17 mouse cellular contexts compared by ENCODE assay signal in the genomic region with DNA sequence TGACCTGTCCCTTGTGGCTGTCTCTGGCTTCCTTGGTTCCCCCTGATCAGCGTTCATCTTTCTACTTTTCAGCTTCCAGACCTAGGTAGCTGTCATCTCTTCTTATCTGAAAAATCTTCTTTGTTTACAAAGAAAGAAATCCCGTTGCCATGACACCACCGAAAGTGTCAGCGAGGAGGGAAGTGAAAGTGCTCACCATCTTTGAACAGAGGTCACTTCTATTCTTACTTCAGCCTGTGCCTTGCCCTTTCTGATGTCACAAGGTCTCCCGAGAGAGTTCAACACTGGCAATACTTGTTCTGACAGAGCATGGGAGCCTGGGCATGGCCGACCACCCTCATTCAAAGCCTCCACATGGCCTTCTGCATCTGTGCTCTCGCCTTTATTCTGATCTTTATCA. TPM values are rescaled to one million over a fixed set of nuclear protein-coding genes. Genes with fewer than 3 reads are reported as not detected.
A peak's percentile ranks its signal among the peaks of the same experiment; 100 is the strongest.
DNase-seq lines count a peak whose midpoint lies in the region; ATAC-seq lines count a peak whose summit lies in the region.
"Had no signal": no experiment of that assay in that cellular context is flagged by ENCODE, and none has a peak within 500 bp of the region (broad histone marks: within the 10 kb centered on the region; RNA-seq: fewer than 3 reads in every experiment).

No protein-coding gene starts in this region.

- peak; percentile 88 for ATAC-seq in inflammation-experienced regulatory T-cells, adult 6 months
- ATAC-seq in heart, embryonic 12.5 days (ENCODE audit: insufficient number of reproducible peaks, low FRiP score) = no peak
- ATAC-seq: forebrain, embryonic 16.5 days; Patski had no signal

- no peak overlapping the region for H3K4me2 ChIP-seq in heart, embryonic 12.5 days
- H3K4me2 ChIP-seq: hindbrain, embryonic 15.5 days; kidney, embryonic 15.5 days; limb, embryonic 12.5 days had no signal

- H3K9ac ChIP-seq in heart, embryonic 12.5 days = no peak overlapping the region
- H3K9ac ChIP-seq: hindbrain, embryonic 15.5 days; kidney, embryonic 15.5 days; limb, embryonic 12.5 days had no signal

- H3K4me1 ChIP-seq in hindbrain, embryonic 10.5 days (replicated peaks) = no peaks in the 10 kb centered on the region; the same call in 1 of the 2 replicates
- H3K4me1 ChIP-seq in heart, embryonic 12.5 days (replicated peaks) = 0 out of 2 replicates have a peak, but pooled peaks cover 2% of the 10 kb centered on the region
- H3K4me1 ChIP-seq: hindbrain, embryonic 15.5 days; kidney, embryonic 15.5 days; limb, embryonic 12.5 days had no signal

- no peaks in the 10 kb centered on the region for H3K36me3 ChIP-seq in hindbrain, embryonic 10.5 days
- no peaks in the 10 kb centered on the region for H3K36me3 ChIP-seq in heart, embryonic 12.5 days
- H3K36me3 ChIP-seq: hindbrain, embryonic 15.5 days; kidney, embryonic 15.5 days; limb, embryonic 12.5 days had no signal

- 64% methylated on average over 7 of the region's 7 CpGs for WGBS in hindbrain, embryonic 10.5 days
- WGBS in heart, embryonic 12.5 days = 67% methylated on average over 7 of the region's 7 CpGs

- H3K4me3 ChIP-seq in hindbrain, embryonic 10.5 days = no peak overlapping the region
- no peak overlapping the region for H3K4me3 ChIP-seq in heart, embryonic 12.5 days
- H3K4me3 ChIP-seq: hindbrain, embryonic 15.5 days; kidney, embryonic 15.5 days; limb, embryonic 12.5 days had no signal

- no peak overlapping the region for H3K27ac ChIP-seq in hindbrain, embryonic 10.5 days
- no peak overlapping the region for H3K27ac ChIP-seq in heart, embryonic 12.5 days (ENCODE audit: poor library complexity, severe bottlenecking)
- H3K27ac ChIP-seq: hindbrain, embryonic 15.5 days; kidney, embryonic 15.5 days; limb, embryonic 12.5 days had no signal

- no peaks in the 10 kb centered on the region for H3K27me3 ChIP-seq in hindbrain, embryonic 10.5 days (ENCODE audit: insufficient read depth, poor library complexity, severe bottlenecking)
- H3K27me3 ChIP-seq in heart, embryonic 12.5 days (replicated peaks) = no peaks in the 10 kb centered on the region
- H3K27me3 ChIP-seq: hindbrain, embryonic 15.5 days; kidney, embryonic 15.5 days; limb, embryonic 12.5 days; Patski had no signal

- no peaks in the 10 kb centered on the region for H3K9me3 ChIP-seq in hindbrain, embryonic 10.5 days
- no peaks in the 10 kb centered on the region for H3K9me3 ChIP-seq in heart, embryonic 12.5 days (replicated peaks)
- H3K9me3 ChIP-seq: hindbrain, embryonic 15.5 days; kidney, embryonic 15.5 days; limb, embryonic 12.5 days had no signal

- DNase-seq in heart, adult 8-10 months (ENCODE audit: low spot score) = peak; percentile 19
- DNase-seq in heart, postnatal 4 days = no peak
- DNase-seq in CD4-positive, CD25-positive, alpha-beta regulatory T cell, adult 2 months (ENCODE audit: low read depth, low spot score) = peak; percentile 88
- DNase-seq in spleen, adult 12 weeks (ENCODE audit: low spot score) = peak; percentile 47
- DNase-seq in frontal cortex, postnatal 36 days (ENCODE audit: low spot score in 2 of 2) = no peak
- no peak for DNase-seq in hindbrain, embryonic 10.5 days (ENCODE audit: low spot score)
- DNase-seq: adrenal gland, postnatal 25 days; gastrocnemius, postnatal 14 days; layer of hippocampus, adult 9-11 months; right cerebral cortex, postnatal 25 days had no signal

RNA-seq across cellular contexts. Expression of a gene that starts 14.3 kb away (rescaled TPM):
- total RNA-seq in heart, adult 8-10 months (2022) = 10 to 100 TPM; 31.9 to 48.9 (median 41.9) TPM
- total RNA-seq in heart, postnatal 4 days (2021) = 100 to 1,000 TPM; 103 to 111 TPM
- polyA plus RNA-seq in inflammation-experienced regulatory T-cells, adult 6 months (2017; shearing (Covaris generic)) = 100 to 1,000 TPM; 148 to 162 (median 162) TPM
- 12.1 and 12.8 TPM in 2 replicates for polyA plus RNA-seq in hindbrain, embryonic 10.5 days (2016; fragmentation: Nextera tagmentation; extraction: Ambion mirVana)
- 86.0 and 87.5 TPM in 2 replicates for polyA plus RNA-seq in heart, embryonic 12.5 days (2016; fragmentation: Nextera tagmentation; extraction: Ambion mirVana)

Comparison
In these comparisons a context has a peak if more than half of its experiments do, and no peak if none do; other contexts are left out.
1. DNase-seq: peak in heart, adult 8-10 months (single experiment), CD4-positive, CD25-positive, alpha-beta regulatory T cell, adult 2 months (single experiment) and spleen, adult 12 weeks (single experiment); none in heart, postnatal 4 days (single experiment), frontal cortex, postnatal 36 days (0 of 2) and hindbrain, embryonic 10.5 days (single experiment).